Mouse (Mus musculus) limb, embryonic 10.5 days (tissue): ENCODE measurements at regions not wholly inside any gene's neighbourhood (a gene's known extent, or its start where the extent isn't known, plus 50 kb on each side); places are given as distances from the start of the nearest gene placed in this dataset.

Source experiments
- DNase-seq: peaks from one replicate; pipeline ENCODE4 v3.0.0-alpha.2; 2017; ENCODE audit warnings: low spot score
- H3K27ac ChIP-seq: fragments of 300-500 bp; sonication (generic); 2 replicates; pipeline ENCODE4 v1.5.1; 2016; ENCODE audit warnings: mild to moderate bottlenecking
- H3K27me3 ChIP-seq: fragments of 300-500 bp; sonication (generic); 2 replicates; pipeline ENCODE4 v1.6.1; 2016; ENCODE audit warnings: low read depth, mild to moderate bottlenecking; ENCODE audit not compliant: poor library complexity, severe bottlenecking
- H3K36me3 ChIP-seq: fragments of 300-500 bp; sonication (generic); 2 replicates; pipeline ENCODE4 v1.6.1; 2016; ENCODE audit warnings: mild to moderate bottlenecking, moderate library complexity
- H3K4me1 ChIP-seq: fragments of 300-500 bp; sonication (generic); 2 replicates; pipeline ENCODE4 v1.6.1; 2016
- H3K4me3 ChIP-seq: fragments of 300-500 bp; sonication (generic); 2 replicates; pipeline ENCODE4 v1.5.1; 2016; ENCODE audit warnings: mild to moderate bottlenecking, moderate library complexity
- H3K9me3 ChIP-seq: fragments of 300-500 bp; sonication (generic); replicated peaks from 2 replicates; pipeline ENCODE4 v1.6.1; 2016; ENCODE audit warnings: mild to moderate bottlenecking
- WGBS: fragments of 180-500 bp; shearing (Covaris S2); methylation state at CpG from one replicate; pipeline ENCODE4 v1.1.7; 2016; 5-methylcytosine and 5-hydroxymethylcytosine counted together

- DNase-seq = no peak
- Histone ChIP-seq H3K27me3 (no peaks in the 10 kb centered on the region), H3K4me1 (no peaks in the 10 kb centered on the region), H3K4me3 (no peak overlapping the region), H3K27ac (no peak overlapping the region), H3K36me3 (no peaks in the 10 kb centered on the region), H3K9me3 (no peaks in the 10 kb centered on the region)
- 91% methylated on average over 6 of the region's 6 CpGs for WGBS
Measured at GRCm38 (mm10) chr5:83678373-83678772, 323.4 kb upstream of the Tecrl start.

- H3K4me3 ChIP-seq = no peak overlapping the region
- no peaks in the 10 kb centered on the region for H3K27me3 ChIP-seq
- no peaks in the 10 kb centered on the region for H3K36me3 ChIP-seq
- no peak for DNase-seq
- H3K4me1 ChIP-seq = no peaks in the 10 kb centered on the region
- no peak overlapping the region for H3K27ac ChIP-seq
- WGBS = 84% methylated on average over 2 of the region's 2 CpGs
- no peaks in the 10 kb centered on the region for H3K9me3 ChIP-seq
Measured at GRCm38 (mm10) chr5:83659091-83659490, 304.1 kb upstream of the Tecrl start.

- WGBS = 68% methylated on average over 2 of the region's 2 CpGs
- H3K4me3 ChIP-seq = no peak overlapping the region
- no peak for DNase-seq
- H3K36me3 ChIP-seq = no peaks in the 10 kb centered on the region
- H3K9me3 ChIP-seq = no peaks in the 10 kb centered on the region
- H3K27me3 ChIP-seq = no peaks in the 10 kb centered on the region
- H3K4me1 ChIP-seq = no peaks in the 10 kb centered on the region
- H3K27ac ChIP-seq = no peak overlapping the region
Measured at GRCm38 (mm10) chr5:83651329-83651728, 296.3 kb upstream of the Tecrl start.

- Histone ChIP-seq H3K27ac (no peak overlapping the region), H3K27me3 (no peaks in the 10 kb centered on the region), H3K4me1 (no peaks in the 10 kb centered on the region), H3K36me3 (no peaks in the 10 kb centered on the region), H3K9me3 (no peaks in the 10 kb centered on the region), H3K4me3 (no peak overlapping the region)
- 86% methylated on average over 7 of the region's 7 CpGs for WGBS
- DNase-seq = no peak
Measured at GRCm38 (mm10) chr5:83622612-83623374, 267.8 kb upstream of the Tecrl start.

GRCm38 (mm10) chr5:83610777-83611176 lies 255.8 kb upstream of the Tecrl start:
- no peaks in the 10 kb centered on the region for H3K27me3 ChIP-seq
- no peak for DNase-seq
- 44% methylated on average over 2 of the region's 2 CpGs for WGBS
- no peak overlapping the region for H3K4me3 ChIP-seq
- H3K4me1 ChIP-seq = no peaks in the 10 kb centered on the region
- H3K9me3 ChIP-seq = no peaks in the 10 kb centered on the region
- H3K27ac ChIP-seq = no peak overlapping the region
- no peaks in the 10 kb centered on the region for H3K36me3 ChIP-seq

GRCm38 (mm10) chr5:83593289-83593610 lies 238.3 kb upstream of the Tecrl start:
- Histone ChIP-seq H3K4me3 (no peak overlapping the region), H3K27me3 (no peaks in the 10 kb centered on the region), H3K9me3 (no peaks in the 10 kb centered on the region), H3K36me3 (no peaks in the 10 kb centered on the region), H3K27ac (no peak overlapping the region), H3K4me1 (no peaks in the 10 kb centered on the region)
- no peak for DNase-seq
- 83% methylated on average over 1 of the region's 1 CpGs for WGBS

- WGBS = 93% methylated on average over 3 of the region's 3 CpGs
- Histone ChIP-seq H3K36me3 (no peaks in the 10 kb centered on the region), H3K27ac (no peak overlapping the region), H3K9me3 (no peaks in the 10 kb centered on the region), H3K4me1 (no peaks in the 10 kb centered on the region), H3K4me3 (no peak overlapping the region), H3K27me3 (no peaks in the 10 kb centered on the region)
- DNase-seq = no peak
Measured at GRCm38 (mm10) chr5:83592587-83593288, 237.7 kb upstream of the Tecrl start.
